Mouse (Mus musculus): Measurements from ENCODE around the gene Ift43. TPM values are rescaled to one million over a fixed set of nuclear protein-coding genes. Genes with fewer than 3 reads are reported as not detected.

The Ift43 gene
- polyA plus RNA-seq, 1 experiment from 2014 or later = 53.2 TPM

DNA sequence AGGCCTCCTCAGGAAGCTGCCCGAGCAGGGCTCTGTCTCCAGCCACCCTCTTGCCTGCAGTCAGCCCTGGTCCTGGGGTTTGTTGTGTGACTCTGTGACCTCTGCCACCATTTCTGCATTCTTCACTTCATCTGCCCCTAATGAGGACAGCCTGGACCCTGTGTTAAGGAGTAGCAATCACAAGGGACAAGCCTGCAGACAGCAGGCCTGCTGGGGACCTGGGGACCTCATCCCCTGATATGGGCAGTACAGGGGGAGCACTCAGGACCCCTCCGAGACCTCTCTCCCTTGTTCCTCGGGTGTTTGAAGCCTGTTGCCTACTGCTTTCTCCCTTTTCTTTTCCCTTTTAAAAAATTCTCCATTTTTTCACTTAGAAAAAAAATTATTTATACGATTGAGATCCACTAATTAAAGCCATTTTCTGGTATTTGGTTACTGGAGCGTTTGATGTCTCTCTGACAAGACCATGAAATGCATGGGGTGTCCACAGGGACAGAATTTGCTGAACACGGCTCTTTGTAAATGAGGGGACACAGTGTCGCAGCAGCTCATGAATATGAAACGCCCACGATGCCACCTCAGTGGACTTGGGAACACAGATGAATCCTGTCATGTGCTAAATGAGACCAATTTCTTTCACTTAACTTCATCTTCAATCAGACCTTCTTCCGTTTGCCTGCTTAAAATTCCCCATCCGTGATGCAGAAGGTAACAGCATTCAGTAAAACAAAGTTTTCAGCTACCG, 71.0 kb downstream of the Ift43 start:
- Histone ChIP-seq H3K9ac (no peak overlapping the region), H3K4me2 (replicated peaks) (no peak overlapping the region), H3K9me3 (ENCODE audit: control insufficient read depth, low read length) (no peaks in the 10 kb centered on the region; the same call in 1 of the 2 replicates), H3K27ac (no peak overlapping the region), H3K4me3 (replicated peaks; ENCODE audit: low read length) (no peak overlapping the region), H3K4me1 (replicated peaks; ENCODE audit: control insufficient read depth, insufficient read depth, low read length) (peaks cover 19% of the 10 kb centered on the region), H3K36me3 (replicated peaks; ENCODE audit: control insufficient read depth, insufficient read depth) (no peaks in the 10 kb centered on the region), H3K27me3 (ENCODE audit: control insufficient read depth, insufficient read depth, low read length) (no peaks in the 10 kb centered on the region)
- DNase-seq (ENCODE audit: low spot score) (no peak), ATAC-seq (ENCODE audit: low FRiP score) (no peak)
- WGBS = 35% methylated on average over 12 of the region's 12 CpGs

DNA sequence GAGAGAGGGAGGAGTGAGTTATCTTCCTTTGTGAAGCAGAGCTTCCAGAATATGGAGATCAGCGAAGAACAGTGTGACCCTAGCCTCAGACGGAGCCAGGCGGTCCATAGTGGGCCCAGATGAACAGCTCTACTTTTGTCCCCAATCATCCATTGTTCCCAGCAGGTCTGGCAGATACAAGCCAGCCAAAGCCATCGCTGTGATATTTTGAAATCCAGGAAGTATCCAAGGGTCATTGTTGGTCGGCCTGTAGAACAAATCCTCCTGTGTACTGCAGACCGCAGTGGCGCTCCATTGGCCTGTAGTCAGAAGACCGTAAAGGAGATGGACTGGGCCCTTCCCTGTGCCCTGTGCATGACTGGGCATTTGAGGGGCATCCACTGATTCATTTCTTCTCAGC, 72.8 kb downstream of the Ift43 start:
- 83% methylated on average over 8 of the region's 8 CpGs for WGBS
- Histone ChIP-seq H3K9ac (no peak overlapping the region), H3K36me3 (replicated peaks; ENCODE audit: control insufficient read depth, insufficient read depth) (no peaks in the 10 kb centered on the region), H3K27ac (no peak overlapping the region), H3K4me3 (replicated peaks; ENCODE audit: low read length) (no peak overlapping the region), H3K9me3 (ENCODE audit: control insufficient read depth, low read length) (no peaks in the 10 kb centered on the region; the same call in 1 of the 2 replicates), H3K27me3 (ENCODE audit: control insufficient read depth, insufficient read depth, low read length) (no peaks in the 10 kb centered on the region), H3K4me2 (replicated peaks) (no peak overlapping the region), H3K4me1 (replicated peaks; ENCODE audit: control insufficient read depth, insufficient read depth, low read length) (peaks cover 19% of the 10 kb centered on the region)
- no peak for ATAC-seq (ENCODE audit: low FRiP score)
- no peak for DNase-seq (ENCODE audit: low spot score)

DNA sequence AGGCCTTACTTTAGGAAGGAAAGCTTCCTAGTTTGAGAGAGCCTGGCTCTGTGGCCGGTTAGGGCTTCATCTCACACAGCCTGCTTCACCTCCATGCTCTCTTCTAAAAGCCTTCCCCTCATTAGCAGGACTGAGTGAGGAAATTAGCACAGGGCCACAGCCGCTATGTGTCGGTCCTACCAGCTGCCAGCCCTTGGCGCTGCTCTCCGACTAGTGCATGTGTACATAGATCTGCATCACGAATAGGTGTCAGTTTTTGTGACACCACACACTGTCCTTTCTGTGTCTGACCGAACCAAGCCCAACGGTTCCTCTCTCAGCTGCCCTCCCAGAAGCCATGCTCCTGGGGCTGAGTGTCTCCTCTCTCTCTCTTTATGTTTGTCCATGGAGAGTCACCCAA, 74.8 kb downstream of the Ift43 start:
- no peak for DNase-seq (ENCODE audit: low spot score)
- WGBS = 87% methylated on average over 8 of the region's 8 CpGs
- Histone ChIP-seq H3K27ac (no peak overlapping the region), H3K4me1 (replicated peaks; ENCODE audit: control insufficient read depth, insufficient read depth, low read length) (peaks cover 19% of the 10 kb centered on the region), H3K9me3 (ENCODE audit: control insufficient read depth, low read length) (no peaks in the 10 kb centered on the region), H3K9ac (no peak overlapping the region), H3K36me3 (replicated peaks; ENCODE audit: control insufficient read depth, insufficient read depth) (no peaks in the 10 kb centered on the region), H3K27me3 (ENCODE audit: control insufficient read depth, insufficient read depth, low read length) (no peaks in the 10 kb centered on the region), H3K4me3 (replicated peaks; ENCODE audit: low read length) (no peak overlapping the region), H3K4me2 (replicated peaks) (no peak overlapping the region)
- no peak for ATAC-seq (ENCODE audit: low FRiP score)

DNA sequence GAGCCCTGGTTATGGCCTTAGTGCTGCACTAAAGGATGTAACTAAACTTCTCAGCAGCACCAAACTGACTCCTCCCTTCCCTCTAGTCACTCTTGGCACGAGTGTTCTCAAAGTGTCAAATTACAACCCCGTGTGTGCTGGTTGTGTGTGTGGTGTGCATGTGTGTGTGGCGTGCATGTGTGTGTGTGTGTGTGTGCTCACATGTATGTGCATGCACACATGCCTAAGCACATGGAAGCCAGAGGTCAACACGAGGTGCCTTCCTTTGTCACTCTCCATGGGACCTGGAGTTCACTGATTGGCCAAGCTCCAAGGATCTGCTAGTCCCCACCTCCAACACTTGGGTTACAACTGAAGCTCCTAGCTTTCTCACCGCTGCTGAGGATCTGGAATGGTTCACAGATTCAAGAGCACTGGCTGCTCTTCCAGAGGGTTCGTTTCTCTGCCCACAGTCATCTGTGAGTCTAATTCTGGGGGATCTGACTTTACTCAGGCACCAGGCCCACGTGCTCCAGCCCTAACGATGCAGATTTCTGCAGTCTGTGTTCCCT, 75.6 kb downstream of the Ift43 start:
- Histone ChIP-seq H3K4me3 (replicated peaks; ENCODE audit: low read length) (no peak overlapping the region), H3K4me1 (replicated peaks; ENCODE audit: control insufficient read depth, insufficient read depth, low read length) (peaks cover 21% of the 10 kb centered on the region), H3K4me2 (replicated peaks) (no peak overlapping the region), H3K27me3 (ENCODE audit: control insufficient read depth, insufficient read depth, low read length) (no peaks in the 10 kb centered on the region), H3K27ac (no peak overlapping the region), H3K9me3 (ENCODE audit: control insufficient read depth, low read length) (no peaks in the 10 kb centered on the region), H3K36me3 (replicated peaks; ENCODE audit: control insufficient read depth, insufficient read depth) (no peaks in the 10 kb centered on the region), H3K9ac (no peak overlapping the region)
- WGBS = 29% methylated on average over 8 of the region's 8 CpGs
- DNase-seq (ENCODE audit: low spot score) (no peak), ATAC-seq (ENCODE audit: low FRiP score) (no peak)

DNA sequence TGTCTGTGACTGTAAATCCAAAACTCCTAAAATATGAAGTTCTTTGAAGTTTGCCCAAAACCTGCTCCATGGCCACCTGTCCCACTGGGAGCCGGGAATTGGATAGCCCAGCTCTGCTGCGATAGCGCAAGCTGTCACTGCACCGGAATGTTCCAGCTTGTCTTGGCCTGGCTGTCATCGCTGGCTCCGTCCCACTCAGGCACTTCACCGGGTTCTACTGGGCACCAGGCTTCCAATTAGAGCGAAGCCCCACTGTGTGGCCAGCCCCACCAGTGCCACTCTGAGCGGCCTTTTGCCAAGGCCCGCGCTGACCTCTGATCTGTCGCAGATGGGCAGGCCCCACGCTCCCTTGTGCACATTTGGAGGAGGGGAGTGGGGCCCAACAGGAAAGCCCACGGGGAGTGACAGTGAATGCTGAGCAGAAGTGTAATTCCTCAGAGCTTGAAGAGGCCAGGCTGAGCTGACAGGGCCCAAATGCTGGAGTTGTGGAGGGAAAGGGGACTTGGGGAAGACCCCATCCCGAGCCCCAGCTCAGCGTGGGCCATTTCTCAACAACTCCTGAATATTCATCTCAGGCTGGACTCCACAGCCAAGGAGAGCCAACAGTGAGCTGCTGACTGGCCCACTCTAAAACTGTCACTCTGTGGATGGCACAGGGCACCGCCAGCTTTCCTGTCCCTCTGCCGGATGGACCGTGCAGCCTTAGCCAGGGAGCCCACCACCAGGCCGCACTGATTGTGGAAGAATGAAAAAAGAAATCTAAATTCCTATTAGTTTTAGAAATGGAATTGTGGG, 76.5 kb downstream of the Ift43 start:
- Histone ChIP-seq H3K27ac (no peak overlapping the region), H3K4me1 (replicated peaks; ENCODE audit: control insufficient read depth, insufficient read depth, low read length) (peaks cover 13% of the 10 kb centered on the region), H3K27me3 (ENCODE audit: control insufficient read depth, insufficient read depth, low read length) (no peaks in the 10 kb centered on the region), H3K9ac (no peak overlapping the region), H3K36me3 (replicated peaks; ENCODE audit: control insufficient read depth, insufficient read depth) (no peaks in the 10 kb centered on the region), H3K9me3 (ENCODE audit: control insufficient read depth, low read length) (no peaks in the 10 kb centered on the region), H3K4me3 (replicated peaks; ENCODE audit: low read length) (no peak overlapping the region), H3K4me2 (replicated peaks) (no peak overlapping the region)
- DNase-seq (ENCODE audit: low spot score) (no peak), ATAC-seq (ENCODE audit: low FRiP score) (0 out of 2 replicates have a peak, but pooled peaks have one; percentile 31)
- WGBS = 72% methylated on average over 20 of the region's 20 CpGs

DNA sequence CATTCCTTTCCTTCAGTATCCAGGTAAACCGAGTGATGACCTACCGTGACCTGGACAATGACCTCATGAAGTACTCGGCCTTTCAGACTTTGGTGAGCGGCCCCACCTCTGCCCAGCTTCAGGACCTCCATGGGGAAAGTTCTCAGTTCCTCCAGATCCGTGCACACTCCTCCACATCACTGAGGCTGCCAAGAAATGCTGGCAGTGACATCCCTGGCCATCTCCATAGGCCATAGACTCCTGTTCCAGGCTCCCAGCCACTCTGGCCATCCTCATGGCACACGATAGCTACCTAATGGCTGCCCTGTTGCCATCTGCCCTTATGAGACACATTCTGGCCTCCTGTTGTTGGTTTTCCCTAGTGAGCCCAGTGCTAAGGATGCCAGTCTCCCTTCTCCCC, 79.1 kb downstream of the Ift43 start:
- 94% methylated on average over 6 of the region's 6 CpGs for WGBS
- H3K36me3 ChIP-seq (replicated peaks; ENCODE audit: control insufficient read depth, insufficient read depth) = no peaks in the 10 kb centered on the region

GRCm38 (mm10) chr12:86161942-86162341, 79.6 kb downstream of the Ift43 start:
- Histone ChIP-seq H3K27me3 (ENCODE audit: control insufficient read depth, insufficient read depth, low read length) (no peaks in the 10 kb centered on the region), H3K4me3 (replicated peaks; ENCODE audit: low read length) (no peak overlapping the region), H3K36me3 (replicated peaks; ENCODE audit: control insufficient read depth, insufficient read depth) (no peaks in the 10 kb centered on the region), H3K4me1 (replicated peaks; ENCODE audit: control insufficient read depth, insufficient read depth, low read length) (peaks cover 10% of the 10 kb centered on the region), H3K9me3 (ENCODE audit: control insufficient read depth, low read length) (no peaks in the 10 kb centered on the region), H3K9ac (no peak overlapping the region), H3K27ac (no peak overlapping the region), H3K4me2 (replicated peaks) (no peak overlapping the region)
- no peak for ATAC-seq (ENCODE audit: low FRiP score)
- 87% methylated on average over 5 of the region's 5 CpGs for WGBS
- DNase-seq (ENCODE audit: low spot score) = no peak

More for the DNA sequence above, 79.1 kb downstream of the Ift43 start:
- no peak for DNase-seq (ENCODE audit: low spot score)
- peaks cover 8% of the 10 kb centered on the region for H3K4me1 ChIP-seq (replicated peaks; ENCODE audit: control insufficient read depth, insufficient read depth, low read length)
- H3K4me3 ChIP-seq (replicated peaks; ENCODE audit: low read length) = no peak overlapping the region
- no peak overlapping the region for H3K4me2 ChIP-seq (replicated peaks)
- ATAC-seq (ENCODE audit: low FRiP score) = no peak
- no peaks in the 10 kb centered on the region for H3K9me3 ChIP-seq (ENCODE audit: control insufficient read depth, low read length)
- no peak overlapping the region for H3K9ac ChIP-seq
- no peak overlapping the region for H3K27ac ChIP-seq
- no peaks in the 10 kb centered on the region for H3K27me3 ChIP-seq (ENCODE audit: control insufficient read depth, insufficient read depth, low read length)

DNA sequence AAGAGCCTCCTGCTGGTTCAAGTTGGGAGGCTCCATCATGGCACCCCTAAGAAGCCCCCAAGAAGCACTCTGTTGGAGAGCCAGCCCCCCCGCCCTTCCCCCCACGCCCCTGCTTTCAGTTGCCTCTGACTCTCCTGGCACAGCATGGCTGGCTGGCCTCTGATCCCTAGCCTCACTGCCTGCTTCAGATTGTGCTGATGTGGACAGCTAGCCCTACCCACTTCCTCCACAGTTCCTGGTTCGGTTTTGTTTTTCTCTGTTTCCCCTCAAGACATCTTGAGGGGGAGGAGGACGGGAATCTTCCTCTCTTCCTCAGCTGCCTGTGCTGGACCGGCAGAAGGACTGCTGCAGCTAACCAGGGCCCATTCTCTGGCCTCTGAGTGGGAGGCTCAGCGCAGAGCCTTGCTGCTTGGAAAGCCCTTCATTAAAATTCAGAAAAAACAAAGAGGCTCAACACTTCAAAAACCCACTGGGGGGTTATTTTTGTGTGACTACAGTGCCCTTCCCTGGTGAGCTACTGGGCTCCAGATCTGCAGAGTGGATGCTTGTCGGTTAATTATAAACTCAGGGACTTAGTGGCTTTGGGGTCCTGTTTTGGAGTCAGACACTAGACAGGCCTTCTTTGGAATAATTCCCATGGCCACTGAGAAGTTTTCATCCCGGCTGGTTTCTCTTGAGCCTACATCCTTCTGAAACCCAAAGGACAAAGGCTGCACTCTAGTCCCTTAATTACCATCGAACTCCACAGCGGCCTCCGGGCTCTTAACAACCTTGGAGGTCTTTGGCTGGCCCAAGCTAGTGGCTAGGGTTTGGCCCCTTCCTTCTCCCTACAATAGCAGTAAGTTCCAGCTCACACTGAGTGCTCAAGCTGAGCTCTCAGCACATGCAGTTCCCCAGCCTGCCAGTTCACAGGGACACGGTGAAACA, 80.8 kb downstream of the Ift43 start:
- no peaks in the 10 kb centered on the region for H3K9me3 ChIP-seq (ENCODE audit: control insufficient read depth, low read length)
- H3K4me2 ChIP-seq (replicated peaks) = no peak overlapping the region
- H3K4me3 ChIP-seq (replicated peaks; ENCODE audit: low read length) = no peak overlapping the region
- no peak overlapping the region; the same call in 1 of the 2 replicates for H3K27ac ChIP-seq
- no peaks in the 10 kb centered on the region for H3K36me3 ChIP-seq (replicated peaks; ENCODE audit: control insufficient read depth, insufficient read depth)
- peaks cover 15% of the 10 kb centered on the region for H3K4me1 ChIP-seq (replicated peaks; ENCODE audit: control insufficient read depth, insufficient read depth, low read length)
- DNase-seq (ENCODE audit: low spot score) (no peak), ATAC-seq (ENCODE audit: low FRiP score) (no peak)
- WGBS = 7% methylated on average over 11 of the region's 12 CpGs
- no peak overlapping the region for H3K9ac ChIP-seq
- no peaks in the 10 kb centered on the region for H3K27me3 ChIP-seq (ENCODE audit: control insufficient read depth, insufficient read depth, low read length)

Data from hindbrain, embryonic 14.5 days (tissue).